Mouse (Mus musculus): ENCODE data around the gene Gm7980.
"Not testable (repeated sequence)": the region's sequence is repeated elsewhere in the genome, so short reads cannot be mapped to it uniquely, and the experiment has no call there.

DNA sequence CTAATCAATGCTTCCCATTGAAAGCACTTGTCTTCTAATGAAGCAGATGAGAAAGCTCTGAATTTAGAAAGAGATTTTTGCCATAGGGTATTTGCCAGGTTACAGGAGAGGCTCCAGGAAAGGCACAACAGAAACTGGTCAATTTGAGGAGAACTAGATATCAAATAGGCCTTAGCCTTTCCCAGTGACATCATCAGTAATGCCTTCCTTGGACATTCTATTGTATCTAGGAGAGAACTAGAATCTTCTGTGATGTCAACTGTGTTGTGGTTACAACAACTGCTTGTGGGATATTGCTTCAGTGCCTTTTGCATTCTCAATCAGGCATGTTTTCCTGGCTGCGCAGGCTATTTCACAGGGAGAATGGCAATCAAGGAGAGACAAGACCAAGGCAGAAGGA, 17.6 kb upstream of the Gm7980 start, which contains the start of gene 1700049E17Rik1:
- TF ChIP-seq EP300, CTCF (IDR thresholded peaks at IDR 0.05; ENCODE audit: low read depth): not testable (repeated sequence)
